Mouse (Mus musculus) forebrain, embryonic 14.5 days (tissue): ENCODE results near the gene Olfr273. TPM values are rescaled to one million over a fixed set of nuclear protein-coding genes. Genes with fewer than 3 reads are reported as not detected.

Experiments used
- polyA plus RNA-seq: library from polyadenylated mRNA; unstranded; fragments of >200 nt; fragmentation: Nextera tagmentation; extraction: Ambion mirVana; gene quantifications from 2 replicates; pipeline ENCODE4 v1.2.1, GENCODE M21; 2014

The Olfr273 gene
- polyA plus RNA-seq, 1 experiment from 2014 or later: not detected

Other genes starting within 250 kb of the Olfr273 start
- gene Olfr275, start 44.6 kb downstream of the Olfr273 start, polyA plus RNA-seq: not detected in 2 replicates
- not detected in 2 replicates for gene Olfr272, start 59.9 kb upstream of the Olfr273 start, polyA plus RNA-seq
- gene Olfr270, start 105.3 kb upstream of the Olfr273 start, polyA plus RNA-seq: not detected in 2 replicates
- not detected in 2 replicates for gene Nipsnap3a, start 130.0 kb upstream of the Olfr273 start, polyA plus RNA-seq
- gene Nipsnap3b, start 152.6 kb upstream of the Olfr273 start, polyA plus RNA-seq: 173 and 182 TPM in 2 replicates